Mouse (Mus musculus) embryonic facial prominence, embryonic 10.5 days (tissue): Measurements from ENCODE around the gene Cd164. TPM values are rescaled to one million over a fixed set of nuclear protein-coding genes. Genes with fewer than 3 reads are reported as not detected.

Source experiments
- DNase-seq: peaks from one replicate; pipeline ENCODE4 v3.0.0-alpha.2; 2017; ENCODE audit warnings: low spot score
- H3K27ac ChIP-seq: fragments of 300-500 bp; sonication (generic); replicated peaks from 2 replicates; pipeline ENCODE4 v1.5.1; 2016; ENCODE audit warnings: mild to moderate bottlenecking
- H3K27me3 ChIP-seq: fragments of 300-500 bp; sonication (generic); replicated peaks from 2 replicates; pipeline ENCODE4 v1.6.1; 2016; ENCODE audit warnings: low read depth, mild to moderate bottlenecking; ENCODE audit not compliant: poor library complexity, severe bottlenecking
- H3K36me3 ChIP-seq: fragments of 300-500 bp; sonication (generic); replicated peaks from 2 replicates; pipeline ENCODE4 v1.6.1; 2016; ENCODE audit warnings: mild to moderate bottlenecking, moderate library complexity
- H3K4me1 ChIP-seq: fragments of 300-500 bp; sonication (generic); 2 replicates; pipeline ENCODE4 v1.6.1; 2016
- H3K4me3 ChIP-seq: fragments of 300-500 bp; sonication (generic); 2 replicates; pipeline ENCODE4 v1.5.1; 2016; ENCODE audit warnings: mild to moderate bottlenecking, moderate library complexity
- H3K9me3 ChIP-seq: fragments of 300-500 bp; sonication (generic); 2 replicates; pipeline ENCODE4 v1.6.1; 2016; ENCODE audit warnings: mild to moderate bottlenecking
- WGBS: fragments of 180-500 bp; shearing (Covaris S2); methylation state at CpG from one replicate; pipeline ENCODE4 v1.1.7; 2016; 5-methylcytosine and 5-hydroxymethylcytosine counted together
- polyA plus RNA-seq: library from polyadenylated mRNA; unstranded; fragments of >200 nt; fragmentation: Nextera tagmentation; extraction: Ambion mirVana; gene quantifications from 2 replicates; pipeline ENCODE4 v1.2.1, GENCODE M21; 2016

The Cd164 gene
- polyA plus RNA-seq, 1 experiment from 2014 or later, result 138 TPM

DNA sequence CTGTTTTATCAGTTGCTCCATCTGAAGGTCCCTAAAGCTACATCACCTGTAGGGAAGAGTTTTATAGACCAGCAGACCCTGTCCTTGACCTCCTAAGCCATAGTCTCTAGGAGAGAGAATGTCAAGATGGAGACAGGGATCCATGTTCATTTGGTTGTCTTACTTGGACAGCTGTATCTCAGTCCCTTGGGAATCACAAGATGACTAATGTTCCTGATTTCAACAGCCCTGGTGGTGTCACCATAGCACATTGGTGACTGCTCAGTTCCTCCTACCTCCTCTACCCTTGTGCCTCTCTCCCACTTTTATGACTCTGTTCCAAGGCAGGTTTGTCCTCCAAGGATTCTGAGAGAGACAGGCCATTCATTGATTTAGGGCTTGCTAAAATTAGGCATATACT lies 4.3 kb upstream of the Cd164 start:
- H3K4me3 ChIP-seq, result no peak overlapping the region
- DNase-seq, result no peak
- H3K4me1 ChIP-seq, result 0 out of 2 replicates have a peak, but pooled peaks cover 4% of the 10 kb centered on the region
- no peaks in the 10 kb centered on the region for H3K36me3 ChIP-seq
- no peaks in the 10 kb centered on the region for H3K9me3 ChIP-seq
- H3K27me3 ChIP-seq, result no peaks in the 10 kb centered on the region
- no peak overlapping the region for H3K27ac ChIP-seq

DNA sequence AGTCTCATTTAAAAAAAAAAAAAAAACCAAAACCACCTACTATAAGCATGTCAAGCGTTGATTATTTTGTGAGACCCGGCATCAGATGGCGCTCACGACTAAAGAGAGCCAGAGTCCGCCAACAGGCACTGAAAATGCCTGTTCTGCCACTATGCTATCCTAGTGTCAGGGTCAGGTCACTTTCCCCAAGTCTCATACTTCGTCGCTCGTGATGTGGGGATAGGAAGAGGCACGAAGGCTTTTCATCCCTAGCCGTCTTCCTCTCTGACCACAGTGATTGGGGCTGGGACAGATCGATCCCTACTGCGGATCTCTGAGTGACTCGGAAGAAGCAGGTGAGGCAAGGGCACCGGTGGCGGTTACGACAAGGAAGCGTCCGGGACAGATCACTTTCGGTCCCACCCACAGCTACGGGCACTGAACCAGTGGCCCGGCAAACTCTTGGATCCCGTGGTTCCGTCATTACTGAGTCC lies 670 bp upstream of the Cd164 start:
- H3K4me3 ChIP-seq, result peak overlapping the region; percentile 89
- no peaks in the 10 kb centered on the region for H3K27me3 ChIP-seq
- H3K36me3 ChIP-seq, result peaks cover 14% of the 10 kb centered on the region
- peak; percentile 74 for DNase-seq
- H3K9me3 ChIP-seq, result no peaks in the 10 kb centered on the region
- peaks cover 31% of the 10 kb centered on the region for H3K4me1 ChIP-seq
- under 1% methylated on average over 23 of the region's 23 CpGs for WGBS
- peak overlapping the region; percentile 100 for H3K27ac ChIP-seq

DNA sequence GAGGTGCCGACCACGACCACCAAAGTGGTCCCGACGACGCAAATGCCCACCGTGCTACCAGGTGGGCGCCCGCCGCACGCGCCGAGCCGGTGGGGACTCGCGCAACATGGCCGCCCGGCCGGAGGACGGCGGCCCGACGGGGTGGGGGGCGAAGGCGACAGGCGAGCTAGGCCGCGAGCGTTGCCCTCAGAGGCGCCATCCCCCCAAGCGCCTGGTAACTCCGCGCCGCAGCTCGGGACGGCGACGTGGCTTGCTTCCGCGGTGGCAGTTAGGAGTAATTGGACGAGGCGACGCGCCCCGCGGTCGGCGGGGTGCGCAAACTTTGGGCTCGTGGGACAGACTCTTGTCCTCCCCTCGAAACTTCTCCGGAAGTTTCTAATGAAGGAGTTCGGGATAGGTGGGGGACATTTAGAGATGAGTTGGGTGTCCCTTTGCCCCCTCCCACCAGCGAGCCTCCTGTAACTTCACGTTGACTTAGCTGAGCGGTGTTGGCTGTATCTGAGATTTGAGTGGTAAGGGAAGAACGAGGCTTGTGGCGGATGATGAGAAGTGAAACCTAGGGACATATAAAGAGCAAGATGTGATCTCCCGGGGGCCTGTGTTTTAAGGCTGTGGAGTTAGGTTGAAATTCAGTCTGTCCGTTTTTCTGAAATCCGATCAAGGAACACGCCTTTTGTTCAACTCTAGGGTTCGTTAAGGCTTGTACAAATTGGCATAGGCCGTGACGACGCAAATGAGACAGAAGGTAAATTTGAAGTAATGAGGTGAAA lies 611 bp downstream of the Cd164 start:
- peak overlapping the region; percentile 89 for H3K4me3 ChIP-seq
- H3K36me3 ChIP-seq, result peaks cover 27% of the 10 kb centered on the region
- H3K27me3 ChIP-seq, result no peaks in the 10 kb centered on the region
- peak overlapping the region; percentile 100 for H3K27ac ChIP-seq
- H3K4me1 ChIP-seq, result peaks cover 31% of the 10 kb centered on the region
- WGBS, result under 1% methylated on average over 65 of the region's 65 CpGs
- H3K9me3 ChIP-seq, result no peaks in the 10 kb centered on the region
- no peak for DNase-seq

DNA sequence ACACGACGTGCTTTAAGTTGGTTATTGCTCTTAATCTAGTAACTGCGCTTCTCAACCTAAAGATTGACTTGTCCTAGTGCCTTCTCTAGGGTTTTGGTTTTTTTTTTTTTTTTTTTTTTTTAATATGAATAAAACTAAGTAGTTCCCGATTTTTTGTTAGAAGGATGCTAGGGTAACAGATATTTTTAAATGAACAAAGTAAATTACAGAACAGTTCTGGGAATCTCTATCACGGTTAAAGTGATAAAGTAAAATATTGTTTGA lies 1.1 kb downstream of the Cd164 start:
- H3K27ac ChIP-seq, result peak overlapping the region; percentile 100

DNA sequence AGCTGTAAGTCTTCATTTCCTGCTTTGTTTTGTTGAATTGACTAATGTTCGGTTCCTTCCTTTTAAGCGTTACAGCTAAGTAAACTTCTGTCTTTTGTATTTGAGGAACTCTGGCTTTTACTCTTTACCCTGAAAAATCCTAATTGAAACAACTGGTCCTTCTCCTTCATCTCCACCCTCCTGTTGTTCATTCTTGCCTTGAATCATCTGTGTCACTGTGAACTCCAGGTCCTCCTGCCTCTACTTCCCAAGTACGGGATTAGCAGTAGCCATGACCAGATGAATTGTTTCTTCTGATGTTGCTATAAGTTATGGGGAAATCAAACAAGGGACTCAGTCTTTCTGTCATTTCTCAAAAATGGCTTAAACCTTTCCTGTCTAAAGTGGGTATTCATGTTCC lies 4.2 kb downstream of the Cd164 start:
- Histone ChIP-seq H3K4me1 (peaks cover 27% of the 10 kb centered on the region), H3K4me3 (no peak overlapping the region), H3K9me3 (no peaks in the 10 kb centered on the region), H3K27me3 (no peaks in the 10 kb centered on the region), H3K27ac (no peak overlapping the region), H3K36me3 (peaks cover 61% of the 10 kb centered on the region)
- WGBS, result 88% methylated on average over 3 of the region's 3 CpGs
- DNase-seq, result no peak

More for the DNA sequence above, 1.1 kb downstream of the Cd164 start:
- Histone ChIP-seq H3K36me3 (peaks cover 32% of the 10 kb centered on the region), H3K4me1 (peaks cover 31% of the 10 kb centered on the region), H3K9me3 (no peaks in the 10 kb centered on the region), H3K27me3 (no peaks in the 10 kb centered on the region), H3K4me3 (peak overlapping the region; percentile 89)
- DNase-seq, result no peak
- 8% methylated on average over 5 of the region's 5 CpGs for WGBS

DNA sequence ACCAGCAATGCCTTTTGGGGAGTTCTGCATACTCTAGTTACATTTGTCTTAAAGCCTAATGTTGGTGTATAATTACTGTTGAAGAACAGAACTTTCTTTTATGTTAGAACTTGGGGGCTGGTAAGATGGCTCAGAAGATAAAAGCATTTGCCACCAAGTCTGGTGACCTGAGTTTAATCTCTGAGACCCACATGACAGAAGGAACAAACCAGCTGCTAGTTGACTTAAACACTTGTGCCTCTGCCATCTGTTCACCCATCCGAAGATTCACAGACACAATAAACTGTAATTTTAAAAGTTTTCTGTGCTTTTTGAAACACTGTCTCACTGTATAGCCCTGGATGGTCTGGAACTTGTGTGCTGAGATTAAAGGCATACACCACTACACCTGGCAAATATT lies 6.5 kb downstream of the Cd164 start:
- WGBS, result 88% methylated on average over 1 of the region's 1 CpGs
- Histone ChIP-seq H3K27me3 (no peaks in the 10 kb centered on the region), H3K9me3 (no peaks in the 10 kb centered on the region), H3K4me3 (no peak overlapping the region), H3K36me3 (peaks cover 84% of the 10 kb centered on the region), H3K27ac (no peak overlapping the region), H3K4me1 (peaks cover 25% of the 10 kb centered on the region)
- DNase-seq, result no peak

DNA sequence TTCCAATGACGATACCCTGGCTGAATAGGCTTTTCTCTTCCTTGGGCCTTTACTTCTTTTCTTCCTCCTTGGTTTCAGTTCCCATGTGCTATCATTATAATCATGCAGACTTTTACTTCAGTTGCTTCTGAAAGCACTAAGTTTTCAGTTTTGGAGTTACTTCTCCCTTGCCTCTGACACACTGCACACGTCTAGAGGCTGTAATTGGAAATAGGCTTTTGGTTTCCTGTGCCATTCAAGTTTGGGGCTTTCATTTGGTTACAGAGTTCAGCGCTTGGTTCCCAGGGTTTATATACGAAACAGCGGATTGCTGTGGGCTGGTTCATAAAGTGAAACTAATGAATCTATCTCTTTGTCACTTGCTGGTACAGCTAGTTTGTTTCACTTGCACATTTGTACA lies 10.8 kb downstream of the Cd164 start:
- peaks cover 98% of the 10 kb centered on the region for H3K36me3 ChIP-seq
- no peaks in the 10 kb centered on the region for H3K4me1 ChIP-seq
- H3K4me3 ChIP-seq, result no peak overlapping the region
- no peaks in the 10 kb centered on the region for H3K27me3 ChIP-seq
- 92% methylated on average over 5 of the region's 5 CpGs for WGBS
- DNase-seq, result no peak
- no peaks in the 10 kb centered on the region for H3K9me3 ChIP-seq
- H3K27ac ChIP-seq, result no peak overlapping the region

DNA sequence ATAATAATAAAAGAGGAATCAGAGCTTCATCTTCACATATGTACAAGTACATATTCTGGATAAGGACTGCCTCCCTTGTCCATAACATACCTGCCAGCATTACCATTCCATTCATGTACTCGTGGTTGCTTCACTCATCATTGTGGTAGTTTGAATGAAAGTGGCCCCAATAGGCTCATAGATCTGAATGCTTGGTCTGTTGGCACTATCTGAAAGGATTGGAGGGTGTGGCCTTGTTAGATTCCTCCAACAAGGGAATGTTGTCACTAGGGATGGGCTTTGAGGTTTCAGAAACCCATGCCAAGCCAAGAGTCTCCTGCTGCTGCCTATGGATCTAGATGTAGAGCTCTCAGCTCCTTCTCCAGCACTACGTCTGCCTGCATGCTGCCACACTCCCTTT lies 16.8 kb downstream of the Cd164 start:
- peaks cover 81% of the 10 kb centered on the region for H3K36me3 ChIP-seq

DNA sequence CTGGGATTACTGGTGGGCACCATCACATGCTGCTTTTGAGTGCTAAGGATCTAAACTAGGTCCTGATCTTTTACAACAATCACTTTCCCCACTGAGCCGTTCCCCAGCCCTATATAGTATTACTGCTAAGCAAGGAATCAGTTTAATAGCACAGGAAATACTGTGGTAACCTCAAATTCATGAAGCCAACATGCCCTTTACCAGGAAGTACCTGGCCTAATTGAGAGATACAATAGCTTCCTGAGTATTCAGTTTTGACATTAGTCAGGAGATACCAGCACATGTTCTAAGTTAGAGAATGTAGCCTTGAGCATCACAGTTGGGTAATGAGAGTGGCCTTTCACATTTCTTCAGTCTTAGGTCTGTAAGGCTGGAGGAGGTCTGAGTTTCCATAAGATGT lies 17.5 kb downstream of the Cd164 start:
- Histone ChIP-seq H3K36me3 (peaks cover 74% of the 10 kb centered on the region), H3K9me3 (no peaks in the 10 kb centered on the region), H3K27ac (no peak overlapping the region), H3K4me3 (no peak overlapping the region), H3K27me3 (no peaks in the 10 kb centered on the region), H3K4me1 (no peaks in the 10 kb centered on the region)
- no peak for DNase-seq
- 86% methylated on average over 1 of the region's 1 CpGs for WGBS

More for the DNA sequence above, 16.8 kb downstream of the Cd164 start:
- DNase-seq, result no peak
- Histone ChIP-seq H3K4me3 (no peak overlapping the region), H3K9me3 (no peaks in the 10 kb centered on the region), H3K27me3 (no peaks in the 10 kb centered on the region), H3K27ac (no peak overlapping the region), H3K4me1 (no peaks in the 10 kb centered on the region)
- WGBS, result 95% methylated on average over 2 of the region's 2 CpGs

DNA sequence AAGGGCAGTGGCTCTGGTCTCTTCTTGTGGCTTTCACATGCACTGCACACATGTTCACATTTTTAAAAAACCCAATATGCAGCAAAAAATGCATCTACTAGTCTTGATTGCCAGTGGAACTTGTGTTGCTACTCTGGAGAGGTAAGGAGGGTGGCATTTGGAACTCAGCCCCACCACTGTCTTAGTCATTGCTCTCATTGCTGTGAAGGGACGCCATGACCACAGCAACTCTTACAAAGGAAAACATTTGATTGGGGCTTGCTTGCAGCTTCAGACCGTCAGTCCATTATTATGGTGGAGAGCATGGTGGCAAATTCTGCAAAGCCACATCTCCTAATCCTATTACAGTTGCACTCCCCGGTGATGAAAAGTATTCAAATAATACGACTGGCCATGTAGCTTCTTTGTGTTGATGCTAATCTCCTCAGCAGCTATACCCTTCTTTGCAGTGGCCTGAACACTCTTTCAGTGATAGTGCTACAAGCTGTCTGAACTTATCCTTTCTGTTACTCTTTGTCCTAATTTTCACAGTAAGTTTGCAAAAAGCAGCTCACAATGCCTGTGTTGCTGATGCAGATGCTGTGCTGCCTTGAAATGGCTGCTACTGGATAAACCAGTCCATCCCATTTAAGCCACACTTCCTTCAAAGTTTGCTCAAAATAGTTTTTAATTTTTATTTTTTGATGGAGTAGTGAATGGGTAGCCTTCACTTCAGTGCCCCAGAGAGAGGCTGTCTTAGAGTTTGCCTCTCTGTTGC lies 18.2 kb downstream of the Cd164 start:
- H3K36me3 ChIP-seq, result peaks cover 67% of the 10 kb centered on the region
- no peaks in the 10 kb centered on the region for H3K27me3 ChIP-seq
- no peak overlapping the region for H3K27ac ChIP-seq
- H3K4me3 ChIP-seq, result no peak overlapping the region
- H3K4me1 ChIP-seq, result no peaks in the 10 kb centered on the region
- WGBS, result 87% methylated on average over 4 of the region's 4 CpGs
- no peaks in the 10 kb centered on the region for H3K9me3 ChIP-seq
- no peak for DNase-seq

DNA sequence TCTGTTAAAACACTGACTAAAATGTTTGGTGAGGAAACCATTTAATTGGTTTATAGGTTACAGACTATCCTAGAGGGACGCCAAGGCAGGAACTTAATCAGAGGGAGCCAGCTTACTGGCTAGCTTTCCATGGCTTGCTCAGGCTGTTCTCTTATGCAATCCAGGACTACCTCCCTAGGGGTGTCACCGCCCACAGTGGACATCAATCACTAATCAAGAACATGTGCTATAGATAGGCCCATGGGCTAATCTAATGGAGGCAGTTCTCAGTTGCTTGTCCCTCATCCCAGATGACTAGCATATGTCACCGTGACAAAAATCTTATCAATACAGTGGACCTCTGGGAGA lies 18.7 kb downstream of the Cd164 start:
- Histone ChIP-seq H3K27ac (no peak overlapping the region), H3K36me3 (peaks cover 62% of the 10 kb centered on the region)
- WGBS, result 87% methylated on average over 3 of the region's 3 CpGs

DNA sequence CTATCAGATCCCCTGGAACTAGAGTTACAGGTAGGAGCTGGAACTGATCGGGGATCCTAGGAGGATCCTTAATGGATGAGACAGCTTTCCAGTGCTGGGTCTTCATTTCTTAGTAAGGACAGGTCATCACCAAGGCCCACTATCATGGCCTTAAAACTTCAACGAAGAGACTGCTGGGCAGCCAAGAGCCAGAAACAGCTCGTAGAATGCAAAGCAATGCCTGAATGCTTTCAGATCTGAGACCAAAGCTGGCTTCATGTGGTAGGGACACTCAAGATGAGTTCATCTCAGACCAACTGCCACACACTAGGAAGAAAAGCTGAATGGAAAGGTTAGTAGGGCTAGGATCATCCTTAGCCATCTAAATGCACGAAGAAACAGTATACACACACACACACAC lies 19.8 kb downstream of the Cd164 start:
- Histone ChIP-seq H3K4me1 (peaks cover under 1% of the 10 kb centered on the region; the same call in 1 of the 2 replicates), H3K9me3 (no peaks in the 10 kb centered on the region), H3K4me3 (no peak overlapping the region), H3K36me3 (peaks cover 51% of the 10 kb centered on the region), H3K27ac (no peak overlapping the region), H3K27me3 (no peaks in the 10 kb centered on the region)
- 93% methylated on average over 4 of the region's 4 CpGs for WGBS
- DNase-seq, result no peak

More for the DNA sequence above, 18.7 kb downstream of the Cd164 start:
- Histone ChIP-seq H3K4me1 (no peaks in the 10 kb centered on the region), H3K4me3 (no peak overlapping the region), H3K27me3 (no peaks in the 10 kb centered on the region), H3K9me3 (no peaks in the 10 kb centered on the region)
- no peak for DNase-seq

DNA sequence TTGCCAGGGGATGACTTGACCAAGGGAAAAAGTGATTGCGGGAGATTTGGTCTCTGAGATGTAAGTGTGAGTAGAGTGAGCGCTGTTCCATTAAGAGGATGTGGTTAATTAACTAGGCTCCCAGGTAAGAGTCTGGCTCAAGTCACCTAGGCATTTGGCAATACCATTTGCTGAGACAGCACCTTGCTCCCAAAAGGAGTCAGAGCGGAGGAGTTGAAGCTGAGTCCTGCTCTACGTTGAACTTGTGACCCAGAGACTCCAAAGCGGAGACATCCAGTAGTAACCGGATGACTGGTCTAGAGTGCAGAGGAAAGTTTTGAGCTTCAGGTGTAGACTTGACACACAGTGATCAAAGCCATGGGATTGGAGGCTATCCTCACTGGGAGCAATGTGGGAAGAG lies 22.8 kb downstream of the Cd164 start:
- H3K9me3 ChIP-seq, result no peaks in the 10 kb centered on the region
- H3K4me3 ChIP-seq, result no peak overlapping the region
- 94% methylated on average over 6 of the region's 6 CpGs for WGBS
- peaks cover 21% of the 10 kb centered on the region for H3K36me3 ChIP-seq
- H3K27ac ChIP-seq, result no peak overlapping the region
- no peaks in the 10 kb centered on the region for H3K27me3 ChIP-seq
- DNase-seq, result no peak
- H3K4me1 ChIP-seq, result peaks cover 18% of the 10 kb centered on the region
